Mouse (Mus musculus): Measurements from ENCODE around the gene Trappc12. TPM values are rescaled to one million over a fixed set of nuclear protein-coding genes. Genes with fewer than 3 reads are reported as not detected.

The Trappc12 gene
- polyA plus RNA-seq, 1 experiment from 2014 or later: 38.4 TPM

- 88% methylated on average over 7 of the region's 7 CpGs for WGBS
- H3K9ac ChIP-seq (replicated peaks; ENCODE audit: low read length): no peak overlapping the region
- H3K27ac ChIP-seq (replicated peaks; ENCODE audit: low read depth, low read length): no peak overlapping the region
- ATAC-seq (replicated peaks; ENCODE audit: insufficient number of reproducible peaks, low FRiP score, low TSS enrichment, low read depth) (no peak), DNase-seq (ENCODE audit: low spot score) (no peak)
- no peak overlapping the region for H3K4me2 ChIP-seq (ENCODE audit: low read depth, low read length)
- no peaks in the 10 kb centered on the region for H3K9me3 ChIP-seq (replicated peaks; ENCODE audit: control insufficient read depth, low read length)
- H3K36me3 ChIP-seq (replicated peaks; ENCODE audit: control insufficient read depth, insufficient read depth, low read depth, low read length): no peaks in the 10 kb centered on the region
- no peaks in the 10 kb centered on the region for H3K27me3 ChIP-seq (ENCODE audit: control insufficient read depth, insufficient read depth, low read length)
- no peaks in the 10 kb centered on the region for H3K4me1 ChIP-seq (ENCODE audit: control insufficient read depth, insufficient read depth, low read length)
- no peak overlapping the region for H3K4me3 ChIP-seq (ENCODE audit: low read depth, low read length)
These were observed 55.5 kb downstream of the Trappc12 start for GRCm38 (mm10) chr12:28694776-28695175.

GRCm38 (mm10) chr12:28694231-28694630 lies 56.0 kb downstream of the Trappc12 start:
- 86% methylated on average over 2 of the region's 2 CpGs for WGBS
- Histone ChIP-seq H3K9ac (replicated peaks; ENCODE audit: low read length) (no peak overlapping the region), H3K27me3 (ENCODE audit: control insufficient read depth, insufficient read depth, low read length) (no peaks in the 10 kb centered on the region), H3K4me2 (ENCODE audit: low read depth, low read length) (no peak overlapping the region), H3K4me3 (ENCODE audit: low read depth, low read length) (no peak overlapping the region), H3K4me1 (ENCODE audit: control insufficient read depth, insufficient read depth, low read length) (no peaks in the 10 kb centered on the region), H3K27ac (replicated peaks; ENCODE audit: low read depth, low read length) (no peak overlapping the region), H3K36me3 (replicated peaks; ENCODE audit: control insufficient read depth, insufficient read depth, low read depth, low read length) (no peaks in the 10 kb centered on the region), H3K9me3 (replicated peaks; ENCODE audit: control insufficient read depth, low read length) (no peaks in the 10 kb centered on the region)
- DNase-seq (ENCODE audit: low spot score) (no peak), ATAC-seq (replicated peaks; ENCODE audit: insufficient number of reproducible peaks, low FRiP score, low TSS enrichment, low read depth) (0 out of 2 replicates have a peak, but pooled peaks have one; percentile 17)

GRCm38 (mm10) chr12:28693738-28694137 lies 56.5 kb downstream of the Trappc12 start:
- no peak overlapping the region for H3K4me3 ChIP-seq (ENCODE audit: low read depth, low read length)
- no peaks in the 10 kb centered on the region for H3K36me3 ChIP-seq (replicated peaks; ENCODE audit: control insufficient read depth, insufficient read depth, low read depth, low read length)
- ATAC-seq (replicated peaks; ENCODE audit: insufficient number of reproducible peaks, low FRiP score, low TSS enrichment, low read depth) (no peak), DNase-seq (ENCODE audit: low spot score) (no peak)
- no peak overlapping the region for H3K4me2 ChIP-seq (ENCODE audit: low read depth, low read length)
- H3K9me3 ChIP-seq (replicated peaks; ENCODE audit: control insufficient read depth, low read length): no peaks in the 10 kb centered on the region
- H3K9ac ChIP-seq (replicated peaks; ENCODE audit: low read length): no peak overlapping the region
- no peaks in the 10 kb centered on the region for H3K27me3 ChIP-seq (ENCODE audit: control insufficient read depth, insufficient read depth, low read length)
- H3K27ac ChIP-seq (replicated peaks; ENCODE audit: low read depth, low read length): no peak overlapping the region
- H3K4me1 ChIP-seq (ENCODE audit: control insufficient read depth, insufficient read depth, low read length): no peaks in the 10 kb centered on the region
- WGBS: 90% methylated on average over 3 of the region's 3 CpGs

- H3K27me3 ChIP-seq (ENCODE audit: control insufficient read depth, insufficient read depth, low read length): no peaks in the 10 kb centered on the region
- no peak overlapping the region for H3K27ac ChIP-seq (replicated peaks; ENCODE audit: low read depth, low read length)
- no peaks in the 10 kb centered on the region for H3K4me1 ChIP-seq (ENCODE audit: control insufficient read depth, insufficient read depth, low read length)
- 93% methylated on average over 7 of the region's 7 CpGs for WGBS
- no peak overlapping the region for H3K4me2 ChIP-seq (ENCODE audit: low read depth, low read length)
- H3K9me3 ChIP-seq (replicated peaks; ENCODE audit: control insufficient read depth, low read length): no peaks in the 10 kb centered on the region
- no peak for DNase-seq (ENCODE audit: low spot score)
- no peaks in the 10 kb centered on the region for H3K36me3 ChIP-seq (replicated peaks; ENCODE audit: control insufficient read depth, insufficient read depth, low read depth, low read length)
- ATAC-seq (replicated peaks; ENCODE audit: insufficient number of reproducible peaks, low FRiP score, low TSS enrichment, low read depth): no peak
- no peak overlapping the region for H3K4me3 ChIP-seq (ENCODE audit: low read depth, low read length)
- H3K9ac ChIP-seq (replicated peaks; ENCODE audit: low read length): no peak overlapping the region
These were observed 59.5 kb downstream of the Trappc12 start for GRCm38 (mm10) chr12:28690730-28691129.

- H3K36me3 ChIP-seq (replicated peaks; ENCODE audit: control insufficient read depth, insufficient read depth, low read depth, low read length): no peaks in the 10 kb centered on the region
- no peaks in the 10 kb centered on the region for H3K9me3 ChIP-seq (replicated peaks; ENCODE audit: control insufficient read depth, low read length)
- WGBS: 79% methylated on average over 6 of the region's 6 CpGs
- H3K27ac ChIP-seq (replicated peaks; ENCODE audit: low read depth, low read length): no peak overlapping the region
- no peak overlapping the region for H3K4me2 ChIP-seq (ENCODE audit: low read depth, low read length)
- no peaks in the 10 kb centered on the region for H3K27me3 ChIP-seq (ENCODE audit: control insufficient read depth, insufficient read depth, low read length)
- no peak overlapping the region for H3K4me3 ChIP-seq (ENCODE audit: low read depth, low read length)
- ATAC-seq (replicated peaks; ENCODE audit: insufficient number of reproducible peaks, low FRiP score, low TSS enrichment, low read depth) (no peak), DNase-seq (ENCODE audit: low spot score) (no peak)
- no peaks in the 10 kb centered on the region for H3K4me1 ChIP-seq (ENCODE audit: control insufficient read depth, insufficient read depth, low read length)
- H3K9ac ChIP-seq (replicated peaks; ENCODE audit: low read length): no peak overlapping the region
These were observed 61.3 kb downstream of the Trappc12 start for GRCm38 (mm10) chr12:28688996-28689395.

GRCm38 (mm10) chr12:28686199-28686879 lies 63.9 kb downstream of the Trappc12 start:
- H3K4me1 ChIP-seq (ENCODE audit: control insufficient read depth, insufficient read depth, low read length): no peaks in the 10 kb centered on the region
- H3K27me3 ChIP-seq (ENCODE audit: control insufficient read depth, insufficient read depth, low read length): no peaks in the 10 kb centered on the region
- H3K4me2 ChIP-seq (ENCODE audit: low read depth, low read length): no peak overlapping the region
- no peak overlapping the region for H3K9ac ChIP-seq (replicated peaks; ENCODE audit: low read length)
- DNase-seq (ENCODE audit: low spot score): no peak
- H3K4me3 ChIP-seq (ENCODE audit: low read depth, low read length): no peak overlapping the region
- no peaks in the 10 kb centered on the region for H3K9me3 ChIP-seq (replicated peaks; ENCODE audit: control insufficient read depth, low read length)
- ATAC-seq (replicated peaks; ENCODE audit: insufficient number of reproducible peaks, low FRiP score, low TSS enrichment, low read depth): no peak
- WGBS: 56% methylated on average over 8 of the region's 8 CpGs
- H3K36me3 ChIP-seq (replicated peaks; ENCODE audit: control insufficient read depth, insufficient read depth, low read depth, low read length): no peaks in the 10 kb centered on the region
- H3K27ac ChIP-seq (replicated peaks; ENCODE audit: low read depth, low read length): no peak overlapping the region

GRCm38 (mm10) chr12:28685771-28686170 lies 64.5 kb downstream of the Trappc12 start:
- WGBS: 73% methylated on average over 3 of the region's 3 CpGs
- Histone ChIP-seq H3K4me3 (ENCODE audit: low read depth, low read length) (no peak overlapping the region), H3K4me1 (ENCODE audit: control insufficient read depth, insufficient read depth, low read length) (no peaks in the 10 kb centered on the region), H3K36me3 (replicated peaks; ENCODE audit: control insufficient read depth, insufficient read depth, low read depth, low read length) (no peaks in the 10 kb centered on the region), H3K27me3 (ENCODE audit: control insufficient read depth, insufficient read depth, low read length) (no peaks in the 10 kb centered on the region), H3K9me3 (replicated peaks; ENCODE audit: control insufficient read depth, low read length) (no peaks in the 10 kb centered on the region), H3K4me2 (ENCODE audit: low read depth, low read length) (no peak overlapping the region), H3K9ac (replicated peaks; ENCODE audit: low read length) (no peak overlapping the region), H3K27ac (replicated peaks; ENCODE audit: low read depth, low read length) (no peak overlapping the region)
- DNase-seq (ENCODE audit: low spot score): no peak
- ATAC-seq (replicated peaks; ENCODE audit: insufficient number of reproducible peaks, low FRiP score, low TSS enrichment, low read depth): no peak

GRCm38 (mm10) chr12:28684674-28685073 lies 65.6 kb downstream of the Trappc12 start:
- WGBS: 74% methylated on average over 1 of the region's 1 CpGs

More at GRCm38 (mm10) chr12:28684674-28685073, 65.6 kb downstream of the Trappc12 start:
- H3K4me1 ChIP-seq (ENCODE audit: control insufficient read depth, insufficient read depth, low read length): no peaks in the 10 kb centered on the region
- ATAC-seq (replicated peaks; ENCODE audit: insufficient number of reproducible peaks, low FRiP score, low TSS enrichment, low read depth) (no peak), DNase-seq (ENCODE audit: low spot score) (no peak)
- no peak overlapping the region for H3K4me3 ChIP-seq (ENCODE audit: low read depth, low read length)
- H3K9me3 ChIP-seq (replicated peaks; ENCODE audit: control insufficient read depth, low read length): no peaks in the 10 kb centered on the region
- no peaks in the 10 kb centered on the region for H3K27me3 ChIP-seq (ENCODE audit: control insufficient read depth, insufficient read depth, low read length)
- H3K4me2 ChIP-seq (ENCODE audit: low read depth, low read length): no peak overlapping the region
- no peak overlapping the region for H3K27ac ChIP-seq (replicated peaks; ENCODE audit: low read depth, low read length)
- no peak overlapping the region for H3K9ac ChIP-seq (replicated peaks; ENCODE audit: low read length)
- H3K36me3 ChIP-seq (replicated peaks; ENCODE audit: control insufficient read depth, insufficient read depth, low read depth, low read length): no peaks in the 10 kb centered on the region

Measured in embryonic facial prominence, embryonic 11.5 days (tissue).